Mouse (Mus musculus) fat pad, adult 2 months (tissue): ENCODE measurements around the gene Fkbp15.

Experiments
- DNase-seq: peaks from one replicate; pipeline ENCODE4 v3.0.0-alpha.2; 2011; ENCODE audit warnings: low read depth, low spot score; ENCODE audit errors: extremely low read depth

Fkbp15 gene

GRCm38 (mm10) chr4:62322684-62323083 is 37.7 kb downstream of the Fkbp15 start:
- no peak for DNase-seq

GRCm38 (mm10) chr4:62318294-62318693 is 42.1 kb downstream of the Fkbp15 start:
- DNase-seq = no peak

DNA sequence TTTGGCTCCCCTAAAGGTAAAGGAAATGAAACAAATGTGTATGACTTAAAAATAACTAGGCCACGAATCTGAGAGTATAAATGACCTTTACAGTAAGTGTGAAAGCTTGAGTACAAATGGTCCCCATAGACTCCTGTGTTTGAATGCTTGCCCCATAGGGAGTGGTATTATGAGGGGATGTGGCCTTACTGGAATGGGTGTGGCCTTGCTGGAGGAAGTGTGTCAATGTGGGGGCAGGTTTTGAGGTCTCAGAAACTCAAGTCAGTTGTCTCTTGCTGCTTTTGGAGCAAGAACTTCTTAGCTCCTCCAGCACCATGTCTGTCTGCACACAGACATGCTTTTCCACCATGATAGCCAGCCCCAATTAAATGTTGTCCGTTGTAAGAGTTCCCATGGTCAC is 43.9 kb downstream of the Fkbp15 start:
- no peak for DNase-seq

DNA sequence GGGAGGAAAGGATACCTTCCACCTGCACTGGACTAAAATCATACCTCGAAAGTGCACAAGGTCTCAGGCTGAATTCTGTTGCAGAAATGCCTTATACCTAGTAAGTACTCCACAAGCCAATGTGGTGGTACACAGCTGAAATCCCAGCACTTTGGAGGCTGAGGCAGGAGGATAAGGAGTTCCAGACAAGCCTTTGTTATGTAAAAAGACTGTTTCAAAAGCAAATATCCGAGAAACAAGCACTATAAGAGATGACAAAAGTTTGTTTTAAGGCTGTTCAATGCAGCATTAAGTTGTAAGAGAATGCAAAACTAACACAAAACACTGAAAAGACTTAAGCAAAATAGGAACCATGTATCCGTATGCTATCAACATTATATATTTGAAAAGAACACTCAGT is 45.8 kb downstream of the Fkbp15 start:
- DNase-seq = no peak

GRCm38 (mm10) chr4:62313641-62314211 is 46.6 kb downstream of the Fkbp15 start:
- DNase-seq = no peak

DNA sequence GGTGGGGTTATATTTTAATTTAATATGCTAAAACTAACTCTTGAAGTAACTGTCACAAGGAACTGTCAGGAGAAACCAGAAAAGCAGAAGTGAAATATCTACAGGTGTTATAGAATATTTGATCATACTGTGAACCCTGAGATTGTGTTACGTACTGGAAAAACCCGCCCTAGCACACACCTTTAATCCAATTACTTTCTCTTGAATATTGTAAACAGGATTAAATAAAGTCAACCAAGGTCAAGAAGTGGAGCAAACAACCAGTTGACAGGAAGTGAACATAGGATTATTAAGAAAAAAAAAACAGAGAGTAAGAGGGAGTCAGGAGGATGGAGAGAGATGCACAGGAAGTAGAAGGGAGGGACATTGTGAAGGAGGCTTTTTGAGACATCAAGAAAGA is 47.5 kb downstream of the Fkbp15 start:
- no peak for DNase-seq

DNA sequence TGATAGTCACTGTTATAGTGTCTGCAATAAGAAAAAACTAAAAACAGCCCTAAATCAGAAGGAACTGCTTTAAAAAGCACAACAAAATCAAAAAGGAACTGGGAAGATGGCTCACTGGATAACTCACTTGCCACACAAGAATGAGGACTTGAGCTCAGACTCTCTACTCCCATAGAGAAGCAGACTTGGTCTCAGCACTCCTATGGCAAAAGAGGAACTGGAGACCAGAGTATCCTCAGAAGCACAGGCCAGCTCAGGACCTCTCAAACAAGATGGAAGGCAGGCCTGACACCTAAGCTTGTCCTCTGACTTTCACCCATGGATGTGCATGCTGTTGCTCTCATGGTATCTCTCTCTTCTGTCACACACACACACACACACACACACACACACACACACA is 51.9 kb downstream of the Fkbp15 start:
- no peak for DNase-seq

- DNase-seq = no peak
Measured at GRCm38 (mm10) chr4:62306840-62307239, 53.5 kb downstream of the Fkbp15 start.

DNA sequence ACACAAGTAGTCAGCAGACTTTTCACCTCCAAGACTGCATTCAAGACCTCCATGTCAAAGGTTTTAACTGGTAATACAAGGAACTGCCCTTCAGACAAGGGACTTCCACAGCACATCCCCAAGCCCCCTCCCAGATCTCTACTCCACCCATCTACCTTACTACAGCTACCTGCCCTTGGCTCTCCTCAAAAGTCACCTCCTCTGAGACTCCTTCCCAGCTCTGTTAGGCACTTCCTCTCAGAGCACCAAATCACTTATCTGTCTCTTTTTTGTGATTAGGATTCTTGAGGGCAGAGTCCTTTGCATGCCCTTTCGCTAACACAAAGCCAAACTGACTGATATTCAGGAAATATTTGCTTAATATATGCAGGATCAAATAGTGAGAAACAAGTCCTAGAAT is 54.0 kb downstream of the Fkbp15 start:
- no peak for DNase-seq

GRCm38 (mm10) chr4:62303288-62303687 is 57.1 kb downstream of the Fkbp15 start:
- no peak for DNase-seq

DNA sequence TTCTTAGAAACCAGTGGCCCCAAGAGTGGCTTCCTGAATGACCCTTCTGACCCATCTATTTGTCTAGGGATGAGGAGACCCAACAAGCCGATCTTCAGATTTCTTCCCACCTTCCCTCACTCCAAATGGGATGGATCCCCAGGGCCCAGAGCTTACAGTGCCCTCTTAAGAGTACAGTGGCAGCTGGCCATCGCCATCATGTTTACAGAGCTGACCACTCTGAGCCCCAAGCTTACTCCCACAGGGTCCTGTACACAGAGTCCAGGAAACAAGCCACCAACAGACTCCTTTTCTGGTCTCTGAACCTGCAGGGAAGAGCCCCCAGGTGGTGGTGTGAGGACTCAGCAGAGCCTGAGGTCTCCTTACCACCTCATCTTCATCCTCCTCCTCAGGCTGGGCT is 57.6 kb downstream of the Fkbp15 start:
- no peak for DNase-seq

DNA sequence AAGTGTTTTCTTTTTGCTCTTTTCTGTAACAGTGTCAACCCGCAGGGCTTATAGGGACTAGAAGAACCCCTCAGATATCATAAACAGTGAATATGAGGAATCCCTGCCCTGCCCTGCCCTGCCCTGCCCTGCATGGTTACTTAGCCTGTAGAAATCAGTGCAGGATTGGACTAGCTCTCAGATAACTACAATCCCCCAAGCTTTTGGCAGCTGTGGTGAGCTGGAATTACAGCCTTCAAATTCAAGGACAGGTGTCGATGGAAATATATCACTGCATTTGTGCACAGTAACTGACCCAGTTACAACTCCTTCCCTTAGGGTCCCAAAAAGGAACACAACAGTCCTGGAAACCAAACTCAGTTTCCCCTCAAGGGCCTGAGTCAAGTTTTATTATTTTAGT is 60.3 kb downstream of the Fkbp15 start:
- no peak for DNase-seq

DNA sequence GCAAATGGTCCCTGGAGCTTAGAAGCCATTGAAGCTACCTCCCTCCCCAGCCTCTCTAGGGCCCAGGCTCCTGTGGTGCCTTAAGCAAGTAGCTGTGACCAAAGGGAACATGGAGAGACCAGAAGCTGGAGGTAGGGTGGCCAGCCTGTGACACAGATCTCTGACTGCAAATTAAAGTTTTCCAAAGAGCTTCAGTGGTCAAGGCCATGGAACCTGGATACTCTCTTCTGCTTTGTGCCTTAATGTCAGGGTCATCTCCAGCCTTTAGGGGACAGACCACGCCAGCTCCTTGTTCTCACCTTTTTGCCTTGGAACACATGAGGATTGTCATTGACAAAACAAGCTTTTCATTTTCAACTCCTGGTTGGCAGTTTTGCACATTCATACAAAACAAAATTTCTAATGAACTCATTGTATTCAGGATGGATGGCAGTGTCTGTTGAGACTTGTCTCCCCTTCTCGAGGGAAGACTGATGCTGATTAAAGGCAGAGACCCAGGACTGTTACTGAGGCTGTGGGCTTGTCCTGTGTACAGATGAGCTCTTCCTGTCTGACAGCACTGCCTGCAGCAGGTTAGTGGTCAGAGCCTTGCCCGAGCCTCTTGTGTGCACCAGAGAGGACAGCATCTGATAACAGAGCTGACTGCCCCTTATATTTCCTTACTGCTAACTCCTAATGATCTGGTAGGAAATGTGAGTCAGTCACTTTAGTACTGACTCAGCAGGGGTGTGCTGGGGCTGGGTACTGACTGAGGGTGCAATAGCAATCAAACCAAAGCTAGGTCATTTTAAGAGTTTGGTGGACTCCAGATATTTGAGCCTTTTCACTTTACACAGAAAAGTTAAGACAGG is 62.8 kb downstream of the Fkbp15 start:
- no peak for DNase-seq

GRCm38 (mm10) chr4:62294741-62295140 is 65.6 kb downstream of the Fkbp15 start:
- DNase-seq = no peak

- DNase-seq = no peak
Measured at GRCm38 (mm10) chr4:62293219-62293861, 67.0 kb downstream of the Fkbp15 start.

GRCm38 (mm10) chr4:62292461-62293180 is 67.7 kb downstream of the Fkbp15 start:
- DNase-seq = no peak

- no peak for DNase-seq
Measured at GRCm38 (mm10) chr4:62290816-62291505, 69.4 kb downstream of the Fkbp15 start.

DNA sequence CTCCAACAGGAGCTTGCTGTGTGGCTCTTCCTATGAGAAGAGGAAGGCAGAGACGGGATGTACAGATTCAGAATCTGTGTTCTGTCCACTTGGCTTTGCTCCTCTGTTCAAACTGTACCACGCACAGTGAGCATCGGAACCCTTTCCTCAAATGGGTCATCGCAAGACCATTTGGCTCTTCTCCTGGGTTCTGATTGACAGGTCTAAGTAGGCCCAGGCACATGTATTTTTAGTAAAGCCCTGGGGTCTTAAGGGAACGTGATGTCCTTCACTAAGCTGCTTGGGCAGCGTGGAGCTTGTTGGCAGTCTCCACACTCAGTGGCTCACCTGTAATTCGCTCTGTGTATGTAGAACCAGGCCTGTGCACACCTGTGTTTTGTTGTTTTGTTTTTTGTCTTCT is 71.1 kb downstream of the Fkbp15 start:
- no peak for DNase-seq

- no peak for DNase-seq
Measured at GRCm38 (mm10) chr4:62286992-62287900, 73.1 kb downstream of the Fkbp15 start.
